Mouse (Mus musculus) erythroblast, adult 5-6 weeks (primary cell): ENCODE results near the gene Mymx. TPM values are rescaled to one million over a fixed set of nuclear protein-coding genes. Genes with fewer than 3 reads are reported as not detected.
A peak's percentile ranks its signal among the peaks of the same experiment; 100 is the strongest.

ENCODE experiments used
- ATAC-seq: replicated peaks from 2 replicates; pipeline ENCODE4 v1.8.0; 2016; ENCODE audit warnings: moderate number of reproducible peaks, mild to moderate bottlenecking, moderate TSS enrichment, inconsistent platforms; ENCODE audit not compliant: poor library complexity, low FRiP score, severe bottlenecking
- total RNA-seq, 2 experiments: library from RNA; stranded (forward) in 1 of 2; stranded (reverse) in 1 of 2; fragments of 150-400 nt in 1 of 2; fragments of 200-764, 138-1000 nt in 1 of 2; gene quantifications; 2 replicates each; pipeline versions ENCODE4 v1.2.3 to v1.2.4; 2015 to 2017; ENCODE audit warnings: low replicate concordance in 2 of 2

Mymx gene
- total RNA-seq, 2 experiments from 2014 or later: not detected

DNA sequence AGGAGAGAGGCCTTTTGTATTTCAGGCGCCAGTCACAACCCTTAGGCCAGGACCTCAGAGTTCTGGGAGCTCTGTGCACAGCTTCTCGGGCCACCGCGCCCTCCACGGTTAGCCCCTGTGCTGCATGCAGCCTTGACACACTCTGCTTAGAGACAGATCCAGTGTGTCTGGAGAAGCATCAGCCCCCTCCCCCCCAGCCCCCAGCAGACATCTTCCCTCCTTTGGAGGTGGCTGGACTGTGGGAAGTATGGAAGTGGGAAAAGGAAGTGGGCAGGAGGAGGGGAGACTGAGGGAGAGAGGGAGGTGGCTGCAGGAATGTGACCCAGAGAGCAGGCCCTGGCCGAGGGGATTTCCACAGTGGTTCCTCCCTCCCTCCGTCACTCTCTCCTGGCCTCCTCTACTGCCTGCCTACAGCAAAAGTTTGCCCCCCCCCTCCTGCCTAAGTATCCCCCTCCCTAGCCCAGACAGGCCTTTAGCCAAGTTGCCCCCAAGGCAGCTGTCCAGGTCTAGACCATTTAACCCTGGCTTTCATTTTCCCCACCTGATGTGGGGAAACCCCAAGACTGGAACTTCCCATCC is 44.6 kb downstream of the Mymx start:
- no peak for ATAC-seq

DNA sequence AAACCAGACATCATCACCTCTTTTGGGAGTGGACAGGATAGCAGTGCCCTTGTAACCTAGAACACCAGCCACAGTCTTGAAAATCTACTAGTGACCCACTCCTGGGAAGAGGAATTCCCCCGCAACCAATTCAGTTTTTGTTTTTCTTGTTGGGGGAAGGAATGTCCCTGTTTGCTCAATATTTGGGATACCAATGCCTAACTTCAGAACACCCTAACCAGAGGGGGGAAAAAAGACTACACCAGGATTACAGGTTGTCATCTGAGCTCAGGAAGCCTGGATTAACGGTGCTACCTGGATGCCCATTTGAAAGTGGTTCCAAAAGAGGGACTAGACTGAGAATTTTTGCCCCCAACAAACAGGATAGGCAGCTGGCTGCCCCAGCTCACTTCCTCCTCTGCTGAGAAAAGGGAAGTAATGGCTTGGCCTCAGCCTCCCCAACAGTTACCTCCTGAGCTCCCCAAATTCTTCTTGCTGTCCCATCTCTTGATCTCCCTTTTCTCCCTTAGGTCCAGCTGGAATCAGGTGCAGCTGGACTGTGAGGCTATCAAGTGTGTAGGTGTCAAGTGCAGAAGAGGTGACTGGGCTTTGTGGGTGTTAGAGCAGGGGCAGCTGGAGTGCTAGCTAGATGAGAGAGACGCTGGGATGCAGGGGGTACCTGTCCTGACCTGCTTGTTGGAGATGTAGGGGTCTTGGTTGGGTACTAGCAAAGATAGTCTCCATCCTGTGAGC is 45.2 kb downstream of the Mymx start:
- no peak for ATAC-seq

DNA sequence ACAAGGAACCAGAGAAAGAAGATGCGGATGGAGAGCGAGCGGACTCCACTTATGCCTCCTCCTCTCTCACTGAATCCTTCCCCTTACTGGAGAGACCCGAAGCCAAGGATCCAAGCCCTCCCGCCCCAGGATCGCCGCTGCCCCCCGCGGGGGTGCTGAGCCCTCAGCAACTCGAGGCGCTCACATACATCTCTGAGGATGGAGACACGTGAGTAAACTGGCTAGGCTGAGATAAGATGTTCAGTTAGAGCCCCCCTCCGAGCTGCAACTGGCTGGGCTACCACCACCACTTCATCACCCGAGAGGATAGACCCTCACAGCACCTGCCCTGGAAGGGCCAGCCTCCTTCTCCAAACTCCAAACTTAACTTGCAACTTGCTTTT is 45.8 kb downstream of the Mymx start:
- ATAC-seq: no peak

- peak; percentile 66 for ATAC-seq
These were observed 46.3 kb downstream of the Mymx start, which contains the start of gene Nfkbie for GRCm38 (mm10) chr17:45555452-45556106. Nfkbie (plus strand) TSS chr17:45555703.

- no peak for ATAC-seq
These were observed 47.5 kb downstream of the Mymx start for GRCm38 (mm10) chr17:45554420-45554819.

GRCm38 (mm10) chr17:45553065-45553464 is 48.8 kb downstream of the Mymx start:
- ATAC-seq: no peak

DNA sequence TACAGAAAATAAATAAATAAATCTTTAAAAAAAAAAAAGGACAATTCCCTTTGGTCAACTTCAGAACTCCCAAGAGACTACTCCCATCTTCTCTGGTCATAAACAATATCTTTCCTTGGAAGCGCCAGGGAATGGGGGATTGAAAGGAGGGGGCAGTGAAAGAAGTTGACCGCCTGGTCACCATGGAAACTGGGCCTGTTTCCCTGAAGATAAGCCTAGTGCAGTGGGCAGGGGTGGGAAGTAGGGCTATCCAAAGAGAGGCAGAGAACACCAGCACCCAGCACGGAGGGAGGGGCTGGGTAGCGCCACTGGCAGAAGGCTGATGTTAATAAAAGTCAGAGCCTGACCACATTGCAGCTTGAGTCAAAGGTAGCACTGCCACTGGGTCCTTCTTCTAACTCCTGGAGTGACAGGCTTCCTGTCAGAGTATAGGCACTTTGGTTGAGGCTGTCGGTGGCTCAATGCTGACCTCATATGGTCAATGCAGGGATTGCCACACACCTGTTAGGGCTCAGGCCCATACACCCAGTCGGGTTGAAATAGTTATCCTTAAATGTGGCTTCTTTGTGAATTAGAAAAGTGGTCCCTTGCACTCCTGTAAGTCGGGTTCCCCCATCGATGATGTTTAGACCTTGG is 50.0 kb downstream of the Mymx start:
- peak; percentile 70 for ATAC-seq

- ATAC-seq: no peak
These were observed 50.6 kb downstream of the Mymx start for GRCm38 (mm10) chr17:45551249-45551796.

Other genes starting within 250 kb of the Mymx start
- gene Cdc5l, start 168.4 kb downstream of the Mymx start, total RNA-seq (2015; ENCODE audit: low replicate concordance): 24.5 and 31.5 TPM in 2 replicates
- gene Cdc5l, start 168.4 kb downstream of the Mymx start, total RNA-seq (2017; ENCODE audit: low replicate concordance): 61.2 and 66.1 TPM in 2 replicates
- not detected in 2 replicates for gene Spats1, start 126.7 kb downstream of the Mymx start, total RNA-seq (2015; ENCODE audit: low replicate concordance)
- 1.4 and 5.6 TPM in 2 replicates for gene Spats1, start 126.7 kb downstream of the Mymx start, total RNA-seq (2017; ENCODE audit: low replicate concordance)
- 2.7 TPM in 1 of 2 replicates, not detected in the other for gene Aars2, start 95.3 kb downstream of the Mymx start, total RNA-seq (2015; ENCODE audit: low replicate concordance)
- 1.5 and 3.7 TPM in 2 replicates for gene Aars2, start 95.3 kb downstream of the Mymx start, total RNA-seq (2017; ENCODE audit: low replicate concordance)
- gene Tcte1, start 78.7 kb downstream of the Mymx start, total RNA-seq (2015; ENCODE audit: low replicate concordance): not detected in 2 replicates
- gene Tcte1, start 78.7 kb downstream of the Mymx start, total RNA-seq (2017; ENCODE audit: low replicate concordance): not detected in 2 replicates
- not detected in 2 replicates for gene Tmem151b, start 52.4 kb downstream of the Mymx start, total RNA-seq (2015; ENCODE audit: low replicate concordance)
- not detected in 2 replicates for gene Tmem151b, start 52.4 kb downstream of the Mymx start, total RNA-seq (2017; ENCODE audit: low replicate concordance)
- 1.5 and 1.7 TPM in 2 replicates for gene Nfkbie, start 46.4 kb downstream of the Mymx start, total RNA-seq (2015; ENCODE audit: low replicate concordance)
- 1.1 and 1.5 TPM in 2 replicates for gene Nfkbie, start 46.4 kb downstream of the Mymx start, total RNA-seq (2017; ENCODE audit: low replicate concordance)
- gene Slc35b2, start 38.2 kb downstream of the Mymx start, total RNA-seq (2015; ENCODE audit: low replicate concordance): 16.5 and 25.2 TPM in 2 replicates
- 2.2 and 21.7 TPM in 2 replicates for gene Slc35b2, start 38.2 kb downstream of the Mymx start, total RNA-seq (2017; ENCODE audit: low replicate concordance)
- gene Hsp90ab1, start 28.8 kb downstream of the Mymx start, total RNA-seq (2015; ENCODE audit: low replicate concordance): 192 and 222 TPM in 2 replicates
- gene Hsp90ab1, start 28.8 kb downstream of the Mymx start, total RNA-seq (2017; ENCODE audit: low replicate concordance): 246 and 293 TPM in 2 replicates
- 15.9 and 34.5 TPM in 2 replicates for gene Slc29a1, start 2.5 kb downstream of the Mymx start, total RNA-seq (2015; ENCODE audit: low replicate concordance)
- gene Slc29a1, start 2.5 kb downstream of the Mymx start, total RNA-seq (2017; ENCODE audit: low replicate concordance): 32.9 and 46.5 TPM in 2 replicates
- gene Capn11, start 57.2 kb upstream of the Mymx start, total RNA-seq (2015; ENCODE audit: low replicate concordance): 0.96 and 1.0 TPM in 2 replicates
- 0.94 and 0.98 TPM in 2 replicates for gene Capn11, start 57.2 kb upstream of the Mymx start, total RNA-seq (2017; ENCODE audit: low replicate concordance)
- gene Mrpl14, start 84.2 kb upstream of the Mymx start, total RNA-seq (2015; ENCODE audit: low replicate concordance): 7.3 and 12.5 TPM in 2 replicates
- gene Mrpl14, start 84.2 kb upstream of the Mymx start, total RNA-seq (2017; ENCODE audit: low replicate concordance): 3.4 and 12.0 TPM in 2 replicates
- 2.5 and 5.2 TPM in 2 replicates for gene Tmem63b, start 84.8 kb upstream of the Mymx start, total RNA-seq (2015; ENCODE audit: low replicate concordance)
- gene Tmem63b, start 84.8 kb upstream of the Mymx start, total RNA-seq (2017; ENCODE audit: low replicate concordance): 0.43 and 3.9 TPM in 2 replicates
- gene 1600014C23Rik, start 131.7 kb upstream of the Mymx start, total RNA-seq (2015; ENCODE audit: low replicate concordance): not detected in 2 replicates
- not detected in 2 replicates for gene 1600014C23Rik, start 131.7 kb upstream of the Mymx start, total RNA-seq (2017; ENCODE audit: low replicate concordance)